Mouse (Mus musculus): ENCODE data around the gene Synpo2.

Synpo2 gene

DNA sequence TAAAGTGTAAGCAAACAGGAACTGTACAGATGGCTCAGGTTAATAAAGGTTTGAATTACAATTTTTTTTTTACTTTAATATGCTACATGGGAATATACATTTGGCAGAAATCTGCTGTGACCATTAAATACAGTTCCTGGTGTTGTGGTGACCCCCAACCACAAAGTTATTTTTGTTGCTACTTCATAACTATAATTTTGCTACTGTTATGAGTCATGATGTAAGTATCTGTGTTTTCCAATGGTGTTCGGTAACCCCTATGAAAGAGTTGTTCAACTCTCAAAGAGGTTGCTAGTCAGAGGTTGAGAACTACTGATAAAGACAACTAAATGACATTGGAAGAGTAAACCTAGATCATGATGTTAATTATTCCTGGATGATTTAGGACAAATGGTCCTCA, 193.6 kb downstream of the Synpo2 start:
- no peak for DNase-seq (ENCODE audit: extremely low read depth, low read depth)

DNA sequence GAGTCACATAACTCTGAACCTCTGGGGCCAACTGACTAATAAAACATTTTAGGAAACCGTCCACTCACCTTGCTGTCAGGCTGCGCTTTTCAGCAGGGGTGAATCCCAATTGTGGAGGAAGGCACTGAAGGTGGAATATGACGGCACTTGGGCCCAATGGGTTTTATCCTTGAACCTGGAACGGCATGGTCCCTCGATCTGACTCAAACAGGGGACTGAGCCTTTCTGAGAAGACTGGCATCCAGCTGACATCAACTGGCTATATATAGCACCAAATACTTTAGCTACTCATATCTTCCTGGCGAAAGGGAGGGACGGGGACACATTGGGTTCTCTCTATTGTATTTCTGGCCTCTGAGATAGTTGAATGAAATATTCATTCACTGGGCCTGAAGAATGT, 201.2 kb downstream of the Synpo2 start, which contains the start of gene Myoz2:
TSS of gene Myoz2 (minus strand) at position 264 of the 400 bp plus-strand sequence.
- no peak for DNase-seq (ENCODE audit: extremely low read depth, low read depth)

DNA sequence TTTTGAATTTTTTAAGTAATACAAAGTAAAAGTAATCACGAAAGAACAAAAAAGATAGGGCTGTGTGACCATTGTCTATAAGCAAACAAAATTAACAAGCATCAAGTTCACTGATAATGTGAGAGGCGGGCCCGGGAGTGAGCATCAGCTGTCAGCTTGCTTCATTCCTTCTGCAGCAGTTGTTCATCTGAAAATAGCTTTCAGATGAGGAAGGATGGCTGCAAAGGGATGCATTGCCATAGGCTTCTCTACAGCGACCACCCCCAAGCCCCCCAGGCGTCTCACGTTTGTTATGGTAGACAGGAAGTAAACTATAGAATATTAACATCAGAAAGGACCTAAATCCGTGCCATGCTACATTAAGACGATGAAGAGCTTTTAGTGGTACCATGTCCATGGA, 202.1 kb downstream of the Synpo2 start:
- DNase-seq (ENCODE audit: extremely low read depth, low read depth): no peak
